Mouse (Mus musculus) cerebellum, postnatal 10 days (tissue): ENCODE results near the gene Strn4.
A peak's percentile ranks its signal among the peaks of the same experiment; 100 is the strongest.

Source experiments
- DNase-seq, 2 experiments: peaks; one replicate each; pipeline ENCODE4 v3.0.0; 2021; ENCODE audit warnings: mixed read lengths in 2 of 2

Gene Strn4

DNA sequence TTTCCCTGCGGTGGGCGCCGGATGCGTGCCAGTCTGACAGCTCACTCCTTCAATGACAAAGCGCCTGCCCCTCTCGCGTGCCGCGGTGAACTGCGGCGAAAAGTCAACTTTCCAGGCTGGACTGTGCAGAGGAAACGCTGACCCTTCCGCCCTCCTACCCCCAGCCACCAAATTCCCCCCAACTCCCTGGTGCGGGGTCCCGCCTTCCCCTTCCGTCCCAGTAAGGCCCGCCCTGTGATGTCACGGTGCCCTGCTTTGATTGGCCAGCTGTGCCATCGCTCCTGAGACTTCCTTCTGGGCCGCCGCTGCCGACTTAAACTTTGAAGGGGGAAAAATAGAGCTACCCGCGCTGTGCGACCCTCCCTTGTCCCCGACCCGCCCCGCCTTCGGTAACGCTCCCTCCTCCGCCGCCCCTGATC, 27.0 kb downstream of the Strn4 start, which contains the start of gene Prkd2:
TSS of gene Prkd2 (plus strand) at position 258 of the 419 bp plus-strand sequence.
- peak; percentile 94 to 95 for DNase-seq

DNA sequence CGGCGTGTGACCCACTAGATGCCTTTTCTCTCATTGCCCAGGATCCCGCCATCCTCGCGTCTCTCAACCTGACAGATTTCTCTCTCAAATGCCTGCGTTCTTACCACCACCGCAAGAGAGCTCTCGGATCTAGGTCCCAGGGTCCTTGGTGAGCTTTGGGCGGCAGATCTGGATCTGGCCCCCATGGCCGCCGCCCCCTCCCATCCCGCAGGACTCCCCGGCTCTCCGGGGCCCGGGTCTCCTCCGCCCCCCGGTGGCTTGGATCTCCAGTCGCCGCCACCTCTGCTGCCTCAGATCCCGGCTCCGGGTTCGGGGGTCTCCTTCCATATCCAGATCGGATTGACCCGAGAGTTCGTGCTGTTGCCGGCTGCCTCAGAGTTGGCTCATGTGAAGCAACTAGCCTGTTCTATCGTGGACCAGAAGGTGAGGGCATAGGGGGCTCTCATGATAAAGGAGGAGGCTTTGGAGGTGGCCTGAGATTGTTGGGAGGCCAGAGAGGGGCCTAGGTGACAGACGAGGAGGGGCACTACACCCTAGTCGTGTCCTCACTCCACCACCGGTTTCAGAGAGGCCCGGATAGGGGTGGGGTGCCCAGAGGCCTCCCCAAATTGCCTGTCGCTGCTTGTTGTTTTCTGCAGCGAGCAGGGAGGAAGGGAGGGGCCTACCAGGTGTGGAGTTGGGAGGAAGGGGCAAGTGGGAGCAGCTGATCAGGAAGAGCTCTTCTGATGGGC, 27.9 kb downstream of the Strn4 start:
- DNase-seq = peak; percentile 45 to 46

DNA sequence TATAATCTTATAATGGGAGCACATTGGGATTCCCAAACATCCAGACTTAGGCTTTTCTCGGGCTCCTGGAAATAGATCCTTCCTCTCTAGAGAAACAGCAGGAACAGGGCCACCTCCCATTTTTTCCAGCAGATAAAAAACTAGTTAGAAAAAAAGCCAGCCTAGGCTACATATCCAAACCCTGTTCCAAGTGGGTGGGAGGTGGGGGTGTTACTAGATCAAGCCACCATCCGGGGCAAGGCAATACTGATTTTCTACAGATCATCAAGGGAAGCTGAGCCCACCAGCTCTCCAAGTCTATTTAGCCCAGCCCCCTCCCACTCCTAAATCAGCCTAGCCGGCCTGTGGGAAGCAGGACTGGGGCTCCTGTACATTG, 29.0 kb downstream of the Strn4 start:
- DNase-seq = no peak

DNA sequence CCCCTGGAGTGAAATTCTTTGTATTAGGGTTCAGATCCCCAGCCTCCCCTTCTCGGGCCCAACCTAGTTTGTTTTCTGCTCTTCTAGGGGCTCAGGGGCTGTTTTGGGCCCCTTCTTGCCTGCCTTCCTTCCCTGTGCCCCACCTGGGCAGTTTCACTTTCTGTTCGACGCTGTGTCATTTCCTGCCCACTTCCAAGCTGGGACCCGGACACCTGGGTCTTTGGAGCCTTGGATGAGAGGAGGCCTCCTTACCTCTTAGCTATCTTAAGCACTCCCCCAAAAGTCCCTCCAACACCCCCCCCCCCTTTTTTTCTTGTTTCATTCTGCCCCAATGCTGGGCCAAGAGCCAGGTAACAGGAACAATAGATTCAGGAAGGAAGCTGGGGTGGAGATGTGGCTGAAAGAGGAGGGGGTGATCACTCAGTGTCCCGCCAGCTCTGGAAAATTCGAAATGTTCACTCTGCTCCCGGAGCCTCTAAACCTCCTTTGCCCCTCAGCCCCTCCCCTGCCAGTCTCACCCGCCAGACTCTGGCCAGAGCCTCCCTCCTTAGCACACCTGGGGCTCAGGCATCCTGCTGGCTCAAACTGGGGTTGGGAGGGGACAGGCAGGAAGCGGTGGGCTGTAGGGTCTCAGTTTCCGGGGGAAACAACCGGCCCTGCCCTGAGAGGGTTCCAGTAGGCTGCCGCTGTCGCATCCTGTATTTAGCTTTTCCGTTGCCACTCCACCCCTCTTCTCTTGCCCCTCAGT, 29.6 kb downstream of the Strn4 start:
- DNase-seq = no peak

DNA sequence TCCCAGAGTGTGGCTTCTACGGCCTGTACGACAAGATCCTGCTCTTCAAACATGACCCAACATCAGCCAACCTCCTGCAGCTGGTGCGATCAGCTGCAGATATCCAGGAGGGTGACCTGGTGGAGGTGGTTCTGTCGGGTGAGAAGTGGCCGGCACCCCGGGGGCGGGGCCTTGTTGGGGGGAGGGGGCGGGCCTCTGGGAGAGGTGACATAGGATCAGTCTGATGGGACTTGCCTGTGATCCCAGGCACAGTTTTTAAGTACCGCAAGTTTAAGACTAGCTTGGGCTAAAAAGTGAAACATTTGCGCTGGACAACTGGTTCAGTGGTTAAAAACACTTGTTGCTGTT, 30.1 kb downstream of the Strn4 start:
- DNase-seq = no peak

DNA sequence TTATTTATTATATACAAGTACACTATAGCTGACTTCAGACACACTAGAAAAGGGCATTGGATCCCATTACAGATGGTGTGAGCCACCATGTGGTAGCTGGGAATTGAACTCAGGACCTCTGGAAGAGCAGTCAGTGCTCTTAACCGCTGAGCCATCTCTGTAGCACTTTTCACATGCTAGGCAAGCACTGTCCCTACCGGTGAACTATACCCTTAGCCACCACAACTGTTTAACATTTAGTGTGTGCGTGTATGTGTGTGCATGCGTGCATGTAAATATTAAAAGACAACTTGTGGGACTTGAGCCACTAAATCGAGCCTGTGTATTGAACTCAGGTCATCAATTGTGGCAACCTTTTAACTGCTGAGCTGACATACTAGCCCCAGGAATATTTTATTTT, 31.1 kb downstream of the Strn4 start:
- no peak for DNase-seq

DNA sequence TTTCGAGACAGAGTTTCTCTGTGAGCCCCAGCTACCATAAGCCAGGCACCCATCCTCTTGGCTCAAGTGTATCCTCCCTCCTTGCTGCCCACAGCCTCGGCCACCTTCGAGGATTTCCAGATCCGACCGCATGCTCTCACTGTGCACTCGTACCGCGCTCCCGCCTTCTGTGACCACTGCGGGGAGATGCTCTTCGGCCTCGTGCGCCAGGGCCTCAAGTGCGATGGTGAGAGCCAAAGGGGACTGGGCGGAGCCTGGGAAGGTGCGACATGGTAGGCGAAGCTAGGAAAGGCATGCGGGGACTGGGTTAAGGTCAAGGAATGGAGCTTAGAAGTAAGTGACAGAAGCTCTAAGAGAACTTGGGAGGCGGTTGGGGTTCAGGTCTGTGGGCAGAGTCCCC, 31.8 kb downstream of the Strn4 start:
- DNase-seq = no peak

DNA sequence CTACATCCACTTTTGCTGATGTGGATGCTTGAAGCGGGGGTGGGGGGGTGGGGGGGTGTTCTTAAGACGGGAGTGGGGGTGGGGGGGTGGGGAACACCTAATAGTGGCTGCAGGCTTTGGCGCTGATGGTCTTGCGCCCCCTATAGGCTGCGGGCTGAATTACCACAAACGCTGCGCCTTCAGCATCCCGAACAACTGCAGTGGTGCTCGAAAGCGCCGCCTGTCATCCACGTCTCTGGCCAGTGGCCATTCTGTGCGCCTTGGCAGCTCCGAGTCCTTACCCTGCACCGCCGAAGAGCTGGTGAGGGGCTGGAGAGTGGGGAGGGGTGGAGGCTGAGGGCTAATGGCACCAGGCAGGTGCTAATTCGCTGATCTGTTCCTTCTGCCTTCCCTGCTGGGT, 32.9 kb downstream of the Strn4 start:
- peak; percentile 86 to 89 for DNase-seq

DNA sequence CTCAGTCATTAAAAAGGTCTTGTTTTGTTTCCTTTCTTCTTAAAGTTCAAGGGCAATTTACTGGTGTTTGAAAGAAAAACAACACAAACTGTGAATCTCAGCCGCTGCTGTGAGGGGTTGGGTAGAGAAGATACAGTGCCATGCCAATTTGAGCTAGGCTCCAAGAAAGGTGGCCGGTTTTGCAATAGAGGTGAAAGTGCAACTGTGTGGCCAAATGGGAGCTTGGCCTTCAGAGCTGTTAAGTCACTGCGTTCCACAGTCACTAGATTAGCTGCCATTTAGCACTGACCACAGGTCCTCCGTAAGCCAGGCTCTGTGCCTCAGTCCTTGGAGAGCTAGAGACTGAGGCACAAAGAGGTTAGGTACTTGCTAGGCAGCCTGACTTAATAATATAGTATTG, 35.9 kb downstream of the Strn4 start:
- no peak for DNase-seq

DNA sequence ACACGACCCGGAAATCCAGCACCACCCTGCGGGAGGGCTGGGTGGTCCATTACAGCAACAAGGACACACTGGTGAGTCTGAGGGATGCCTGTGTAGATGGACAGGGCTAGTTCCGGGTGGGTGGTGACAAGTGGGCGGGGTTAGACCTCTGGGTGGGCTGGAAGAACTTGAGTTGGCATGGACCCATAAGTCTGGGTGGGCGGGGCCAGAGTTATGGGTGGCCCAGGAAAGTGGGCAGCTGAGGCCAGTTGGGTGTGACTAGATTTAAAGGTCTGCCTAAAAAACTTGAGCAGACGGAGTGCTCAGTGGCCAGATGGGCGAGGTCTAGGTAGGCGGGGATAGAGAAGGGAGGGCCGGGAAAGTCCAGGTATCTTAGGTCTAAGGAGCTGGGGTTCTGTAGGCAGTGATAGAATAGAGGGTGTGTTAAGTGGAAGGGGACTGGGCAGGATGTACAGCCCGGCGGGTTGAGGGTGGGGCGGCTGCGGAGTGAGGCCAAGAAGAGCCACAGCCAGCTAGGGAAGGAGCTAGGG, 37.7 kb downstream of the Strn4 start:
- no peak for DNase-seq

DNA sequence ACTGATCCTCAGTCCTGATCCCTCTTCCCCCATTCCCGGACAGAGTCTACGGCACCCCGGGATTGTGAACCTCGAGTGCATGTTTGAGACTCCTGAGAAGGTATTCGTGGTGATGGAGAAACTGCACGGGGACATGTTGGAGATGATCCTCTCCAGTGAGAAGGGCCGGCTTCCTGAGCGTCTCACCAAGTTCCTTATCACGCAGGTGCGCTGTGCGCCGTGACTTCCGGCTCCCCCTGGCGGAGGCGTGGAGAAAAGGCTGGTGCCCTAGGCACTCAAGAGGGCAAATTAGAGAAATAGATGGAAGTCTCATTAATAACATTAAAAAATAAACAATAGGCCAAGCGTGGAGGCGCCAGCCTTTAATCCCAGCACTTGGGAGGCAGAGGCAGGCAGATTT, 42.6 kb downstream of the Strn4 start:
- DNase-seq = peak; percentile 79 to 81

DNA sequence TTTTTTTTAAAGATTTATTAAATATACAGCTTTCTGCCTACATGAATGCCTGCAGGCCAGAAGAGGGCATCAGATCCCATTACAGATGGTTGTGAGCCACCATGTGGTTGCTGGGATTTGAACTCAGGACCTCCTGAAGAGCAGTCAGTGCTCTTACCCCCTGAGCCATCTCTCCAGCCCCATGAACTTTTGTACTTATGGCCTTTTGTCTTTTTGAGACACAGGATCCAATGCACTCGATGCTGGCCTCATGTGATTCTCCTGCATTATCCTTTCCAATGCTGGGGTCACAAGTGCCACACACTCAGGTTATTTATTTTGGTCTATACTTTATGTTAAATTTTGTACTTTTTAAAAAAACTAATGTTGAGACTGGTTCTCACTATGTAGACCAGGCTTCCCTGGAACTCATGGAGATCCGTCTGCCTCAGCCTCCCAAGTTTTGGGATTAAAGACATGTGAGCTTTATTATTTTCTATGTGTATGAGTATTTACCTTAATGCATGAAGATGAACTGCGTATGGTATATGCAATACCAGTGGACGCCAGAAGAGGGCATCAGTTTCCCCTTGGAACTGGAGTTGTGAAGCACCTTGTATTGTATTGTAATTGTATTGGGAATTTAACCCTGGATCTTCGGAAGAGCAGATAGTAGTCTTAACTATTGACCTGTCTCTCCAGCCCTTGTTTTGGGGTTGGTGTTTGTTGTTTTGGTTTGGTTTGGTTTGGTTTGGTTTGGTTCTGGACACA, 44.4 kb downstream of the Strn4 start:
- peak; percentile 80 to 85 for DNase-seq

DNA sequence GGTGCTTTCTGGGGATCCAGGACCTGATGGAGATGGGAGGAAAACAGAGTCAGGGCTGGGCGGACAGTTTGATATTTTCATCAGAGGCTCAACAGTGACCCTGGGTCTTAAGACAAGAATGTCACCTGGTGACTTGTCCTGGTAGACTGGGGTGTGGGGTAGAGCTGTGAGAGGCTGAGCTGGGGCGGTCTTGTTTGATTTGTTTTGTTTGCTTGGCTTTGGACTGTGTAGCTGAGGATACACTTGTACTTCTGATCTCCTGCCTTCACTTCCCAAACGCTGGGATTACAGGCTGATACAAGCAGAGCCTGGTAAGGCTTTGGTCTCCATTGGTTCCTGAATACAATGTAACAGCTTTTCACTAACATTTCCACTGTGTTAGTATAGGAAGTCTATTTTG, 51.8 kb downstream of the Strn4 start:
- DNase-seq = no peak

DNA sequence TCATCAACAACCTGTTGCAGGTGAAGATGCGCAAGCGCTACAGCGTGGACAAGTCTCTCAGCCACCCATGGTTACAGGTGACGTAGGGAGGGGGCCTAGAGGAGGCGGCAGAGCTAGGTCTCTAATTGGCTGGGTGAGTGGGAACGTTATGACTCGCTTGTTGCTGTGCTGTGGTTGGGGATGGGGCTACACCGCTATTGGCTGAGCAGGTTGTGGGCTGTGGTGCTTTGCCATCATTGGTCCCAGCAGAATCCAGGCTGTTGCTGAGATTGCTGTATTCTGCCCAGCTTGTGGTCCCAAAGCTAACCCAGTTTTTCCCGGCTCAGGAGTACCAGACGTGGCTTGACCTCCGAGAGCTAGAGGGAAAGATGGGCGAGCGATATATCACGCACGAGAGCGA, 53.8 kb downstream of the Strn4 start:
- DNase-seq = peak; percentile 94 to 95

DNA sequence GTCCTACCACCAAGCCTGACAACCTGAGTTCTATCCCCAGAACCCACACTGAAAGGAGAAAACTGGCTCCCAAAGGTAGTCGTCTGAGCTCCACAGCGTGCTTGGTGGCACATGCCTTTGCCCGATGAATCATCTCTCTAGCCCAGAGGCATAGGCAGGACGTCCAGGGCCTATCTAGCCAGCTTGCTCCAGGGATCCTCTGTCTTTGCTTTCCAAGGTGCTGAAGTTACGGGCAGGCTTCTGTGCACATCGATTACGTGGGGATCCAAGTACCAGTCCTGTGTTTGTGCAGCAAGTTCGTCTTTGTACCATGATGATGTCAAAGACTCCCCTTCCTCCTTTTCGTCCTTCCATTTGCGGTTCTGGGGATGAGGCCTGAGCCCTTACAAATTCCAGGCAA, 55.9 kb downstream of the Strn4 start:
- DNase-seq = no peak

DNA sequence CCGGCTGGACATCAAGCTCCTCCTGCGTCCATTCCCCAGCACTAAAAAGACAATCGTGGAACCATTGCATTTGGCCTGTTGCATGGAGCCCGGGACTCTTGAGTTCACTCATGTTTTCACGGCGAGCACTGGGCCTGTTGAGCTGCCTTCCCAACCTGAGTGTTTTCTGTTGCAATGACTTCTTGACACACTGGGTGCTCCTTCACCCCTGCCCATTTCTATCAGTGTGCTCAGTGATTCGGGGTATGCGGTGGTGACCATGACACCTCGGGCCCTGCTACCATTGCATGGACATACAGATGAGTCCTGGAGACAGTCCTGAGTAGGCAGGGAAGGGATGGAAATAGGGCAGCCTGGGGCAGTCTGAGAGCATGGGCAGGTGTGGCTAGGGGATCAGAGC, 56.8 kb downstream of the Strn4 start:
- DNase-seq = no peak

DNA sequence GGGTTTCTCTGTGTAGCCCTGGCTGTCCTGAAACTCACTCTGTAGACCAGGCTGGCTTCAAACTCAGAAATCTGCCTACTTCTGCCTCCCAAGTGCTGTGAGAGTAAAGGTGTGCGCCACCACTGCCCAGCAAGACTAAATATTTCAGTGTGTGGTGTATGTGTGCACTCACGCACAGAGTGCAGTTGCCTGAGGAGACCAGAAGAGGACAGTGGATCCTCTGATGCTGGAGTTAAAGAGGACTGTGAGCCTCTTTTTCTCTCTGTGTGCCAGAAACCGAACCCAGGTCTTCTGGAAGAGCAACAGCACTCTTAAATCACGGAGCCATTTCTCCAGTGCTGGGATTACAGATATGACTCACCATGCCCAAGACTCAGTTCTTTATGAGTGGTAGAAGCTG, 57.7 kb downstream of the Strn4 start:
- no peak for DNase-seq

DNA sequence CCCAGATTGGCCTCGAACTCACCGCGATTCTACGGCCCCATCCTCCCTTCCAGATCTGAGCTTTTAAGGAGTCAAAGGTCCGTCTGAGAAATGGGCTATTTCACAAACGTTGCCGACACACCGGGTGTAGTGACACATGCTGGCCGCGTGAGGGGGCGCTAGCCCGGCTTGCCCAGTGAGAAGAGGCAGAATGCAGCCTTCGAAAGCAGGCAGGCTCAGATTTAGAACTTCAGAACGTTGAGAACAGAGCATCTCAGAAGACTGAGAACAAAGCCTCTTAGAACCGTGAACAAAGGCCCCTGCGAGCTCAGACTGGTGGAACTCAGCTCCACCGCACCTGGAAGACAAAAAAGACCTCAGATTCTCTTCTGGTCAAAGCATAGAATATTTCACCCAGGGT, 58.5 kb downstream of the Strn4 start:
- DNase-seq = peak; percentile 83

DNA sequence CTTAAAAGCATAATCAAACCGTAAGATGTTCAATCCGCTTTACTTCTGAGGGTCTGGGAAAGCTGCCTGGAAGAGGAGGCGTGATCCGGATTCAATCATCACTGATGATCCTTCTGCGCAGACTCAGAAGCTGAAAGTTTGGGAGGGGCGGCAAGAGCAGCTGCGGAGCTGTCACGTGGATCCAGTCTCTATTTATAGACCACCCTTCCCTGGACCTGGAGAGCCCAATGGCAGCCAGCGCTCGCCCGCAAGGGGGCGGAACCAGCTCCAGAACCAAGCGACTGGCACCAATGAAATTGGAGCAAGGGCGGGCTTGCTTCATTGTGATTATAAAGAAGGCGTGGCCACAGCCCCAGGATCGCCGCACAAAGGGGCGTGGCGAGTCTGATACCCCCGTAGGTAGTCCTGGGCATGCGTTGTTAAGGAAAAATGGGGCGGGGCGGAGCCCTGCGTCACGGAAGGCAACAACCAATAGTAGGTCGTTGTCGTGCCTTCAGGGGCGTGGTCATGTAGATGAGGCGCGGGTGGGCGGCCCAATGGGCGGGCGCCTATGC, 59.1 kb downstream of the Strn4 start:
- peak; percentile 100 for DNase-seq

DNA sequence AGATGAGACGGTGACA, 59.4 kb downstream of the Strn4 start, which contains the start of gene Dact3:
TSS of gene Dact3 (plus strand) at position 8 of the 16 bp plus-strand sequence.
- no peak for DNase-seq

DNA sequence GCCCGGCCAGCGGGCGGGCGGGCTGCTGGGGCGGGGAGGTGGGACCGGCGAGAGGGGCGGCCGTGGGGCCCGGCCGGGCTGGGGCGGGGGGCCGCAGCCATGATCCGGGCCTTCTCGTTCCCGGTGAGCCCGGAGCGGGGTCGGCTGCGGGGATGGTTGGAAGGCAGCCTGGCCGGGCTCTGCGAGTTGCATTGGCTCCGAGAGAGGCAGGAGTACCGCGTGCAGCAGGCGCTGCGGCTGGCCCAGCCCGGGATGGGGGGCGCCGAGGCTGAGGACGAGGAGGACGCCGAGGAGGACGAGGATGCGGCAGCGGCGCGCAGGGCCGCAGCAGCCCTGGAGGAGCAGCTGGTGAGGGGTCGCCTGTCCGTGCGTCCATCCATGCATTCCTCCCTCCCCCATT, 59.6 kb downstream of the Strn4 start:
- DNase-seq = no peak

DNA sequence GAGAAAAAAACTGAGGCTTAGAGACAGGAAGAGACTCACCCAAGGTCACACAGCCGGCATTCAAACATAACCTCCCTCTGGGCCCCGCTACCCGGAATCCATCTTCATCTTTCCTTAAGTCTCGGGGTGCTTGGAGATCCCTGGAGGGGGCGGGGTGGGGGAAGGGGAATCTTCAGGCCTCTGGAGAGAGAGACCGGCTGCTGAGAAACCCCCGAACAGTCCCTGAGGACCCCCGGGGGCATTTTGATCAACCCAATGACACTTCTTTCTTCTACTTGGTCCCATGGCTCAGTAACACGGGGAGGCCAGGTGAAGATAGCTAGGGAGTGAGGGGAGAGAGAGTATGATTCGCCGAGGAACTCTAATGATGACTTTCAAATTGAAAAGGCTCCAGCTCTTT, 60.3 kb downstream of the Strn4 start:
- no peak for DNase-seq

DNA sequence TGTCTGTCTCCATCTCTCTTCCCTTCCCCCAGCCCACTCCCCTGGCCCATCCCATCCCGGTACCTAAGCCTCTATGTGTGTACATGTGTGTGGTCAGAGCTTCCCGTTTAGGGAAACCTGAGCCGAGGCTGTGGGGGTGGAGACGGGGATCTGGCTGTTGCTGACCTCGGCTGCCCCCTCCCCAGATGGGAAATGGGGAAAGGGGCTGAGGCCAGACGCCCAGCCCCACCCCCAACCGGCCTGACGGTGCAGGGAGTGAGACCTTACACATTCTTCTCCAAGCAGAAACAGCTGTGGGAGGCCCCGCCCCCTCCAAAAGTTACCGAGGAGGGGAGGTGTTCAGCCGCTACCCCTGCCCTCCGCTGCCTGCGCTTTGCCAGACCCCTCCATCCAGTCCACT, 60.9 kb downstream of the Strn4 start:
- DNase-seq = peak; percentile 38 to 61

DNA sequence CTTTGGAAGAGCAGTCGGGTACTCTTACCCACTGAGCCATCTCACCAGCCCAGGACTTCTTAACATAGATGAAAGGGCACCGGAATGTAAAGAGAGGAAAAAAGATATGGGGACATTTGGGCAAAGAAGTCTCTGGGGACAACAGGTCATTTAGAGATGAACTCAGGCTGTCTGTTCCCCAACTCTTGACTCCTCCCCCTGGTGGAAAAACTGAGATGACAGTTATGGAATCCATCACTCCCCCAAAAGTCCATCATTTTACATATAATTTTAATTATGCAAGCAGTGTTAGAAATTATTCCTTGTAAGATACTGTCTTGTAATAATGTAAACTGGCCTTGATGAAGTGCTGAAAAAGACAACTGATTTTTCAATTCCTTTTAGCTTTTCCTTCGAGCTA, 62.0 kb downstream of the Strn4 start:
- DNase-seq = no peak
